Mouse (Mus musculus): ENCODE measurements at regions not wholly inside any gene's neighbourhood (a gene's known extent, or its start where the extent isn't known, plus 50 kb on each side); places are given as distances from the start of the nearest gene placed in this dataset.
"Not testable (repeated sequence)": the region's sequence is repeated elsewhere in the genome, so short reads cannot be mapped to it uniquely, and the experiment has no call there.

DNA sequence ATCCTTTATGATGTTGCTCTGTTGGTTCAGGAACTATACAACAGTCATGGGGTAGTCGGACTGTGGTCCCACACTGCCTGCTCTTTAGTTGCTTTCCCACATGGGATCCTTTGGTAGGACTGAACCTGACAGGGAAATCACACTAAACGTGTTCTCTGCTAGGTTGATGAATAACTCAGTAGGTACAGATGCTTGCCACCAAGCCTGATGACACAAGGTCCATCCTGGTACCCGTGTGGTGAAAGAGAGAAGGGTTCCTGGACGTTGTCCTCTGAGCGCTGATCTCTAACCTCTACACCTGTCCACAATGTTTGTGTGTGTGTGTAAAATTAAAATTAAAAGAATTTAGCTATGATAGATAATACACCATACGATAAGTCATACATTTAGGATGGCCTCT, 119.9 kb downstream of the Phlda1 start:
- no peak for DNase-seq (ENCODE audit: low read depth in 2 of 2, low spot score in 2 of 2)

GRCm38 (mm10) chr10:111636283-111636682, 130.2 kb downstream of the Phlda1 start:
- peak; percentile 21 to 29 for DNase-seq (ENCODE audit: low read depth in 2 of 2, low spot score in 2 of 2)

GRCm38 (mm10) chr10:111637084-111637735, 131.1 kb downstream of the Phlda1 start:
- DNase-seq (ENCODE audit: low read depth in 2 of 2, low spot score in 2 of 2) = no peak

- DNase-seq (ENCODE audit: low read depth in 2 of 2, low spot score in 2 of 2) = no peak
These were observed 133.8 kb downstream of the Phlda1 start for GRCm38 (mm10) chr10:111639866-111640265.

- no peak for DNase-seq (ENCODE audit: low read depth in 2 of 2, low spot score in 2 of 2)
These were observed 136.6 kb downstream of the Phlda1 start for GRCm38 (mm10) chr10:111642683-111643082.

DNA sequence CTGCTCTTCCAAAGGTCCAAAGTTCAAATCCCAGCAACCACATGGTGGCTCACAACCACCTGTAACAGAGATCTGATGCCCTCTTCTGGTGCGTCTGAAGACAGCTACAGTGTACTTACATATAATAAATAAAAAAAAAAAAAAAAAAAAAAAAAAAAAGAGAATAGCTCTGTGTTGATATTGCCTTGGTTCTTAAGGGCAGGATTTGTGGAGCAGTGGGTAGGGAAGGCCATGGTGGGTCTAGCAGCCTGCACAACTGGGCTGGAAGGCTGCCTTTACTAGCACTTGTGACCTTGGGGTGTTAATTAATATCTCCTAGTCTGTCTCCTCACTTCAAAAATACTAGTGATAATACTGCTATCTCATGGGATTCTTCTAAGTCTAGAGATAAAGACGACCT, 147.7 kb downstream of the Phlda1 start:
- not testable (repeated sequence) for DNase-seq (ENCODE audit: low read depth in 2 of 2, low spot score in 2 of 2)

- DNase-seq (ENCODE audit: low read depth in 2 of 2, low spot score in 2 of 2) = no peak
These were observed 148.5 kb downstream of the Phlda1 start for GRCm38 (mm10) chr10:111654364-111655226.

- DNase-seq (ENCODE audit: low read depth in 2 of 2, low spot score in 2 of 2) = no peak
These were observed 152.7 kb downstream of the Phlda1 start for GRCm38 (mm10) chr10:111658828-111659227.

DNA sequence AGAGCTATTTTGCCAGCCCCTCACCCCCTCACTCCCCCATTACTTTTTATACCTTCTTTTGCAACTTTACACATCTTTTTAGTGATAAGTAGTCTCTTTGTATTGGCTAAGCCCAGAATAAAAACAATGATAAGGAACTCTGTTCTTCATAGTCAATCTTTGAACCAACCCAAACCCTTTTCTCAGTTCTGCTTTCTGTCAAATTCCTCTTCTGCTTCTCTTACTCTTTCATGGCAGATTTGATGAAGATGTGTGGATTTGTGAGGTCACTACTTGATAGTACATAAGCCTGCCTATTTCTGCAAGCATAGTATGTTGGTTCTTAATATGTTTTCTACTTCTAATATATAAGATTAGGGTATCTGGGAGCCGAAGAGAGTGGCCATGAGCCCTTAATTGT, 156.6 kb downstream of the Phlda1 start:
- no peak for DNase-seq (ENCODE audit: low read depth in 2 of 2, low spot score in 2 of 2)

DNA sequence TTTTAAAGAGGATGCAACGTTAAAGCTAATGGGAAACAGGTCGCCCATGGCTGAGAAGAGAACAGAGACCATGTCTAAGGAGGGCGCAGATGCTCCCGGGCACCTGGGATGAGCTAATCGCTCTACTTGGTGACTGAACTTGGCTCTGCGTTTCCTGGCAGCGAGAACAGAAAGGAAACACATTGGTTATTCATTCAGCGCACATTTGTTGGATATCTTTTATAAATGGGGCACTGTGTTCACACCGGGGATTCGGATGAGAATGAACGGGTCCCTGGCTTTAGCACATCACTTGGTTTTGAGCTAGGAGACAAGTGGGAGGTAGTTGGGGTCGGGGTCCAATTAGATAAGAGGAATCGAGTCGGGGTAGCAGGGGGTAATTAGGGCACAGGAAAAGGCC, 159.7 kb downstream of the Phlda1 start:
- no peak for DNase-seq (ENCODE audit: low read depth in 2 of 2, low spot score in 2 of 2)

GRCm38 (mm10) chr10:111666963-111667362, 160.9 kb downstream of the Phlda1 start:
- no peak for DNase-seq (ENCODE audit: low read depth in 2 of 2, low spot score in 2 of 2)

GRCm38 (mm10) chr10:111668639-111669038, 162.6 kb downstream of the Phlda1 start:
- no peak for DNase-seq (ENCODE audit: low read depth in 2 of 2, low spot score in 2 of 2)

DNA sequence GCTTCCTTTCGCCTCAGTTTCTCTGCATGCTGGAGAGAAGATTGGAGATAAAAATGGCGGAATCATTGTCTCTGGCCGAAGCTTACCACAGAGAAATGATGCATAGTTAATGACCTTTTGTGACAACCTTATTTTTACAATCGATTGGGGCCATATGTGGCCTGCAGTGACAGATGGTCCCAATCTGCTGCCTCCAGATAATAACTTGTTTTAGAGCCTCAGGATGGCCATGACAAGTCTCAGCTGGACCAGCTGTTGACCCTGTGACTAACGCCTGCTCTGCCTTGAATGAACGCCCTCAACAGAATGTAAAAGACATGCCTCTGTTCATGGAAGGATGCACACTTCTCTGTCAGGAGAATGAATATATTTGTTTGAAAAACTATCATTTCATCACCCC, 163.6 kb downstream of the Phlda1 start:
- DNase-seq (ENCODE audit: low read depth in 2 of 2, low spot score in 2 of 2) = no peak

DNA sequence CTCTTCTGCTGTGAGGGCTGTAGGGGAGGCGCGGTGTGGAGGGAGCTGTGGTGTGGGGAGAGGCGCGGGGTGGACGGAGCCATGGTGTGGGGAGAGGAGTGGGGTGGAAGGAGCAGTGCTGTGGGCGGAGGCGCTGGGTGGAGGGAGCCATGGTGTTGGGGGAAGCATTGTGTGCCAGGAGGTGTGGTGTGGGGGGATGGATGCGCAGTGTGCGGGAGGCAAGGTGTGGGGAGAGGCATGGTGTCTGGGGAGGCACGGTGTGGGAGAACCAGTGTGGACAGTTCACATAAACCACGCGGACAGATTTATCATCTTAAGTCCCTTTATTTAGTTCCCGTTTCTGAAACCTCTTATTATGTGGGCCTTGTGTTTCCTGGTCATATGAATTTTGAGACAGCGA, 164.6 kb downstream of the Phlda1 start:
- DNase-seq (ENCODE audit: low read depth in 2 of 2, low spot score in 2 of 2) = no peak

DNA sequence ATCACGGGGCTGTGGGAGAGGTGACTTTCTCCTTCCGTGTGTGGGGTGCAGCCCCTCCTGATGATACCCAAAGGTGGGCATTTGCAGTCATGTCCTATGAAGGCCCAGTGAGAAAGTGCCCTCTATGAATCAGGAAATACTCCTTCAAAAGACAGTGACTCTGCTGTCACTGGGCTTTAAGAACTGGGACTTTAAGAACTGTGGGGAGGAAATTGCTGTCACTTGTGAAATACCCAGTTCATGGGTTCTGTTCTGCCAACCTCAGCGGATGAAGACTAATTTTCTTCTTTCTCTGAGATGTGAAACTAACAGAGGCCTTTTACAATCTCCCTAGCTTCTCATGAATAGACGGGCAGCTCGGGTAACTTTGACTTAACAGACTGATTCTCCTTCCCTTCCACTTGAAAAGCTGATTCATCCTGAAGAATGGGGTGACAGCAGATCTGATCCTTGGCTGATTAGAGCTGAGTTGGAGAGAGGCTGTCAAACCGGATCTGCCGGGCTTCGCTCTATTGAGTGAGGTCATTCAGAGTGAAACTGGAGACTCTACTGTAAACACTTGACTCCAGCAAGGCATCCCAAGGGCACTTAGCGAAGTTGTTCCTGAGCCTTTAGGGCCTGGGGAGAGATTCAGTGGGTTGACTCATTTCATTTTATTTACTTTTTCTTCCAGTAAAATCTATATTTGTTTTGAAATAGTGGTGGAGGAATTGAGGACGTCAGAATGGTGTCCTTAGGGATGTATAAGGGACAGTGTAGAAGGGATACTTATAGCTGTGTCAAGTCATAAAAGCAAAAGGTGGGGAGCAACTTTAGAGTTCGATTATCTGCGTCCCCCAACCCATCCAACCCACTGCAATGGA, 166.6 kb downstream of the Phlda1 start:
- no peak for DNase-seq (ENCODE audit: low read depth in 2 of 2, low spot score in 2 of 2)

DNA sequence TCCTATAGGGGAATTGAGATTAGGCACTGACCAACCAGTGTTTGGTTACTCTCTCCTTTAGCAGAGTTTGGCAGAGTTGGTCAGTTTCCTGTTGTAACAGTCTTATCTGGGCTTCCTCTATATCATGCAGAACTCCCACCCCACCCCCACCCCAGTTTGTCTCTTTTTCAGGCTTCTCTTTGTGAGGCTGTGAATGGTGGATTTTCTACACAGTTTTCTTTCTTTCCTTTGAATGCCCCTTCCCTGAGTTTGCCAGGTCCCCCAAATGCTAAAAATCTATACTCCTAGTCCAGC, 167.2 kb downstream of the Phlda1 start:
- no peak for DNase-seq (ENCODE audit: low read depth in 2 of 2, low spot score in 2 of 2)

- DNase-seq (ENCODE audit: low read depth in 2 of 2, low spot score in 2 of 2) = no peak
These were observed 170.2 kb downstream of the Phlda1 start for GRCm38 (mm10) chr10:111676255-111676654.

- DNase-seq (ENCODE audit: low read depth in 2 of 2, low spot score in 2 of 2) = no peak
These were observed 174.8 kb downstream of the Phlda1 start for GRCm38 (mm10) chr10:111680919-111681318.

DNA sequence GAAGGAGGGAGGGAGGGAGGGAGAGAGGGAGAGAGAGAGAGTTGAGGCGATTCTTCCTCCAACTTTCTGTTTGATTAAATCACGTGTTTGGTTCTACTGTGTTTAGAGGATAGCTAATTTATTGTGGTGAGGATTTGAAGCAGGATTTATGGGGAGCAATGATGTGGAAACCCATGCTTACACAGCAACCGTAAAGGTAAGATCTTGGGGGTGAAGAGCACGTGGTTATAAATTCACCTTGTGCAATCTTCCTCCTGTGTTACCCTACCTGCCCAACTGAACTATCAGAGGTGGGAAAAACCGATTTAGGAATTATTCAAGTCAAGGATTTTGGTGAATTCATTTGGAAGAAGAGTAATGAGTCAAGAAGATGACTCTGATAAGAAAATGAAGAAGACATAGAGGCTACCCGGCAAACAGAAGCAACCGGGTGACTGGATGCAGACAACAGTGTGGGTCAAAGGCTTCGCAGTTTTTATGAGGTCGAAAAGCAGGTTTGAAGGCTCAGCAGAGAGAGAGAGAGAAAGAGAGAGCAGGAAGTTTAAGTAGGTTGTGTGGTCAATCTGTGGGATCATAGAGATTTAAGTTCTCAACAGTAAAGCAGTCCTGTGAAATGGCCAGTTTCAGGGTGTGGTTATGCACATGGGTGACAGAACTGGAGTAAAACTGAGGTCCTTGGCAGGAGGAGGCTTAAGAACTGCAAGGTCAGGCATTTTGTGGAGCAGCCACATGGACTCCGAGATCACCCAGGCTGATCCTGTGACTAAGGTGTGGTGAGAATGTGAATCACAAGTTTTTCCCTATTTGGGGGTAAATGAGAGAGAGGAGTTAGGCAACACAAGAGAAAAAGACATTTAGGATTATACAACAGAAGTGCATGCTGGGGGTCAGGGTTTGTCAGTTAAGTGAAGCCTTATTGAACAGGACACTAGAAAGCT, 178.6 kb downstream of the Phlda1 start:
- no peak for DNase-seq (ENCODE audit: low read depth in 2 of 2, low spot score in 2 of 2)

- DNase-seq (ENCODE audit: low read depth in 2 of 2, low spot score in 2 of 2) = no peak
These were observed 180.5 kb downstream of the Phlda1 start for GRCm38 (mm10) chr10:111686585-111686984.

GRCm38 (mm10) chr10:111689587-111689986, 183.5 kb downstream of the Phlda1 start:
- no peak for DNase-seq (ENCODE audit: low read depth in 2 of 2, low spot score in 2 of 2)
